Mouse (Mus musculus): ENCODE data around the gene Rps28. TPM values are rescaled to one million over a fixed set of nuclear protein-coding genes. Genes with fewer than 3 reads are reported as not detected.
A peak's percentile ranks its signal among the peaks of the same experiment; 100 is the strongest.

Rps28 gene
- total RNA-seq, 1 experiment = 5,476 TPM

DNA sequence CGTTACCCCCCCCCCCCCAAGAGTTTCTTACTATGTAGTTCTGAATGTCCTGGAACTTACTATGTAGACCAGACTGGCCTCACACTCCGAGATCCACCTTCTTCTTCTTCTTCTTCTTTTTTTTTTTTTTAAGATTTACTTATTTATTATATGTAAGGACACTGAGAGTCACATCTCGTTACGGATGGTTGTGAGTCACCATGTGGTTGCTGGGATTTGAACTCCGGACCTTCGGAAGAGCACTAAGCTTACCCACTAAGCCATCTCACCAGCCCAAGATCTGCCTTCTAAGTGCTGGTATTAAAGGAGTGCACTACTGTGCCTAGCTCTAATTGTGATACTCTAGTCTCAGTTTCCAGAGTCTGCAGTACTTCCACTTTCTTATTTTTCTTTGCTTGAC lies 9.0 kb downstream of the Rps28 start:
- Histone ChIP-seq H3K4me1 (ENCODE audit: control insufficient read depth in 2 of 2, insufficient read depth in 2 of 2, low read length in 2 of 2, poor library complexity in 1 of 2) (peaks cover 12 to 22% of the 10 kb centered on the region in 2 experiments), H3K4me3 (ENCODE audit: insufficient read depth in 1 of 2, low read depth in 1 of 2, low read length in 2 of 2, poor library complexity in 1 of 2, severe bottlenecking in 1 of 2) (no peak overlapping the region), H3K27ac (ENCODE audit: insufficient read depth, low read depth, low read length, poor library complexity, severe bottlenecking) (no peak overlapping the region), H3K9ac (ENCODE audit: insufficient read depth, low read depth, low read length, poor library complexity, severe bottlenecking) (no peak overlapping the region), H3K36me3 (ENCODE audit: control insufficient read depth, insufficient read depth, low read length, poor library complexity, severe bottlenecking) (peaks cover 11% of the 10 kb centered on the region), H3K9me3 (ENCODE audit: control insufficient read depth, insufficient read depth, low read depth, low read length) (no peaks in the 10 kb centered on the region)
- no peak for DNase-seq (ENCODE audit: low read depth, low spot score)
- in situ Hi-C loops (cut with MboI; ENCODE audit: low sequenced_read_pairs in 2 of 2, unreplicated experiment in 2 of 2) = no loop called here
- TF ChIP-seq MAFK (IDR thresholded peaks at IDR 0.05; ENCODE audit: insufficient read depth, low read depth, low read length) (no peak), CHD2 (IDR thresholded peaks at IDR 0.05; ENCODE audit: low read depth, low read length) (no peak), HCFC1 (IDR thresholded peaks at IDR 0.05; ENCODE audit: borderline replicate concordance, insufficient read depth, low read length) (no peak), ZNF384 (IDR thresholded peaks at IDR 0.05; ENCODE audit: low read depth, low read length) (no peak), ZC3H11A (IDR thresholded peaks at IDR 0.05; ENCODE audit: borderline replicate concordance, low read depth, low read length) (no peak)

DNA sequence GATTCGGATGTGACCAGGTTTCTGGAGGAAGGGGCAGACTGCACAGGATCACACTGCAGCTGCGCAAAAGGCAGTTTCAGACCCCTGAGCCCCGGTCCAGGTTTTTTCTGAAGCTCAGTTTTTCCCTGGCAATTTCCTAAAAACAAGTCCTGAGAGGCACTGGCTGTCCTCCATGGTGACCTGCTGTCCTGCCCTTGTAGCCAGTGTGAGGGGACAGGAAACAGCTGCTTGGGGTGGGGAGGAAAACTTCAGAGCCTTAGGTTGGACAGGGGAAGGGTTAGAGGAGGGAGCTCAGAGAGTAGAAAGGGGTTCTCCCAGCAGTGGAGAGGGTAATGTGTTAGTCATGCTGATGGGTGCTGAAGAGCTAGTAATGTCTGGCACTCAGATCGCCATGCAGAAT lies 11.4 kb downstream of the Rps28 start:
- no peak for TF ChIP-seq MAFK (IDR thresholded peaks at IDR 0.05; ENCODE audit: insufficient read depth, low read depth, low read length)
- TF ChIP-seq HCFC1 (IDR thresholded peaks at IDR 0.05; ENCODE audit: borderline replicate concordance, insufficient read depth, low read length) = no peak
- no peak for TF ChIP-seq ZNF384 (IDR thresholded peaks at IDR 0.05; ENCODE audit: low read depth, low read length)
- TF ChIP-seq CHD2 (IDR thresholded peaks at IDR 0.05; ENCODE audit: low read depth, low read length) = no peak
- TF ChIP-seq ZC3H11A (IDR thresholded peaks at IDR 0.05; ENCODE audit: borderline replicate concordance, low read depth, low read length) = no peak
- DNase-seq (ENCODE audit: low read depth, low spot score) = no peak
- in situ Hi-C loops (cut with MboI; ENCODE audit: low sequenced_read_pairs in 2 of 2, unreplicated experiment in 2 of 2) = no loop called here
- H3K27ac ChIP-seq (ENCODE audit: insufficient read depth, low read depth, low read length, poor library complexity, severe bottlenecking) = no peak overlapping the region
- peaks cover 12 to 18% of the 10 kb centered on the region in 2 experiments for H3K4me1 ChIP-seq (ENCODE audit: control insufficient read depth in 2 of 2, insufficient read depth in 2 of 2, low read length in 2 of 2, poor library complexity in 1 of 2)
- H3K4me3 ChIP-seq (ENCODE audit: insufficient read depth in 1 of 2, low read depth in 1 of 2, low read length in 2 of 2, poor library complexity in 1 of 2, severe bottlenecking in 1 of 2) = no peak overlapping the region
- H3K9me3 ChIP-seq (ENCODE audit: control insufficient read depth, insufficient read depth, low read depth, low read length) = no peaks in the 10 kb centered on the region
- no peak overlapping the region for H3K9ac ChIP-seq (ENCODE audit: insufficient read depth, low read depth, low read length, poor library complexity, severe bottlenecking)
- H3K36me3 ChIP-seq (ENCODE audit: control insufficient read depth, insufficient read depth, low read length, poor library complexity, severe bottlenecking) = no peaks in the 10 kb centered on the region

DNA sequence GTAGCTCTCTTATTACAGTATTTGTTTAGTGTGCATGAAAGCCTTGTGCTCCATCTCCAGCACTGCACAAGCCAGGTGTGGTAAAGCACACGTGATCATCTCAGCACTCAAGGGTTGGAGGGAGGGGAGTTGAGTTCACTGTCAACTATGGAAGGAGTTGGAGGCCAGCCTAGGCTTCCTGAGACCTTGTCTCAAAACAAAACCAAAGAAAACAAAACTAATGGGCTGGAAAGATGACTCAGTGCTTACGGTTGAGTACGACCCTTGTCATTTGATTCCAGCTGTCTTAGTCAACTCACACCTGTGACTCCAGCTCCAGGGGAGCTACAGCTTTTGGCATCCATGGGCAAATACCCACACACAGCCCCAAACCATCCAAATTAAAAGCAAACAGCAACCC lies 11.9 kb downstream of the Rps28 start:
- TF ChIP-seq HCFC1 (IDR thresholded peaks at IDR 0.05; ENCODE audit: borderline replicate concordance, insufficient read depth, low read length) (no peak), ZC3H11A (IDR thresholded peaks at IDR 0.05; ENCODE audit: borderline replicate concordance, low read depth, low read length) (no peak), ZNF384 (IDR thresholded peaks at IDR 0.05; ENCODE audit: low read depth, low read length) (no peak), MAFK (IDR thresholded peaks at IDR 0.05; ENCODE audit: insufficient read depth, low read depth, low read length) (no peak), CHD2 (IDR thresholded peaks at IDR 0.05; ENCODE audit: low read depth, low read length) (no peak)
- Histone ChIP-seq H3K9me3 (ENCODE audit: control insufficient read depth, insufficient read depth, low read depth, low read length) (no peaks in the 10 kb centered on the region), H3K4me1 (ENCODE audit: control insufficient read depth in 2 of 2, insufficient read depth in 2 of 2, low read length in 2 of 2, poor library complexity in 1 of 2) (peaks cover 12 to 18% of the 10 kb centered on the region in 2 experiments), H3K9ac (ENCODE audit: insufficient read depth, low read depth, low read length, poor library complexity, severe bottlenecking) (no peak overlapping the region), H3K4me3 (ENCODE audit: insufficient read depth in 1 of 2, low read depth in 1 of 2, low read length in 2 of 2, poor library complexity in 1 of 2, severe bottlenecking in 1 of 2) (no peak overlapping the region), H3K27ac (ENCODE audit: insufficient read depth, low read depth, low read length, poor library complexity, severe bottlenecking) (no peak overlapping the region), H3K36me3 (ENCODE audit: control insufficient read depth, insufficient read depth, low read length, poor library complexity, severe bottlenecking) (no peaks in the 10 kb centered on the region)
- in situ Hi-C loops (cut with MboI; ENCODE audit: low sequenced_read_pairs in 2 of 2, unreplicated experiment in 2 of 2) = no loop called here
- DNase-seq (ENCODE audit: low read depth, low spot score) = no peak

DNA sequence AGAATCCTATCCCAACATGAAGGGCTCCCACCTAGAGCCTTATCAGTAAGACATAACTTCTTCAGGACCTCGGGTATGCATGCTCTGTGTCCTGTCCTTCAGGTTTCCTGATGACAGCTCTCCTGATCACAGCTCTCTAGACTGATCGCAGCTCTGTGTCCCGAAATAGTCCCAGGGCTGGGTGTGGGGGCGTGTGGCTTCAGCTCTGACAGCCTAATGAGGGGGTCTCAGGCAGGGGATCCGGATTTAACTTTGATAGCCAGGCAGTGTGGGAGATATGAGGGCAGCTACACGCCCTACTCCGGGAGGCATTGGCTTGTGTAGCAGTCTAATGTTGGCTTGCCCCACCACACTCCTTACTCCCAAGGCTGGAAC lies 13.2 kb downstream of the Rps28 start:
- DNase-seq (ENCODE audit: low read depth, low spot score) = no peak
- Histone ChIP-seq H3K4me3 (ENCODE audit: insufficient read depth in 1 of 2, low read depth in 1 of 2, low read length in 2 of 2, poor library complexity in 1 of 2, severe bottlenecking in 1 of 2) (peak overlapping the region; percentile 83 to 96), H3K4me1 (ENCODE audit: control insufficient read depth in 2 of 2, insufficient read depth in 2 of 2, low read length in 2 of 2, poor library complexity in 1 of 2) (peaks cover 11 to 22% of the 10 kb centered on the region in 2 experiments), H3K27ac (ENCODE audit: insufficient read depth, low read depth, low read length, poor library complexity, severe bottlenecking) (no peak overlapping the region), H3K9ac (ENCODE audit: insufficient read depth, low read depth, low read length, poor library complexity, severe bottlenecking) (peak overlapping the region; percentile 79), H3K9me3 (ENCODE audit: control insufficient read depth, insufficient read depth, low read depth, low read length) (no peaks in the 10 kb centered on the region), H3K36me3 (ENCODE audit: control insufficient read depth, insufficient read depth, low read length, poor library complexity, severe bottlenecking) (no peaks in the 10 kb centered on the region)
- no peak for TF ChIP-seq ZC3H11A (IDR thresholded peaks at IDR 0.05; ENCODE audit: borderline replicate concordance, low read depth, low read length)
- no peak for TF ChIP-seq CHD2 (IDR thresholded peaks at IDR 0.05; ENCODE audit: low read depth, low read length)
- no peak for TF ChIP-seq HCFC1 (IDR thresholded peaks at IDR 0.05; ENCODE audit: borderline replicate concordance, insufficient read depth, low read length)
- no peak for TF ChIP-seq MAFK (IDR thresholded peaks at IDR 0.05; ENCODE audit: insufficient read depth, low read depth, low read length)
- in situ Hi-C loops (cut with MboI; ENCODE audit: low sequenced_read_pairs in 2 of 2, unreplicated experiment in 2 of 2) = no loop called here
